Mouse (Mus musculus) ES-E14 (cell line): ENCODE data around the gene Mpv17l2. TPM values are rescaled to one million over a fixed set of nuclear protein-coding genes. Genes with fewer than 3 reads are reported as not detected.

Experiments used
- DNase-seq: peaks from one replicate; pipeline ENCODE4 v3.0.0-alpha.2; 2013; ENCODE audit warnings: low read depth, low spot score
- H3K27ac ChIP-seq: 2 replicates; pipeline ENCODE4 v1.5.1; 2012; ENCODE audit warnings: low read depth, mild to moderate bottlenecking, low read length, moderate library complexity, mixed read lengths; ENCODE audit not compliant: poor library complexity, insufficient read depth, severe bottlenecking
- H3K36me3 ChIP-seq: 2 replicates; pipeline ENCODE4 v1.6.1; 2012; ENCODE audit warnings: mild to moderate bottlenecking, low read length, moderate library complexity, mixed read lengths; ENCODE audit not compliant: control insufficient read depth, poor library complexity, insufficient read depth, severe bottlenecking
- H3K4me1 ChIP-seq, 2 experiments: fragments of 150-350 bp in 1 of 2; sonication (generic) in 1 of 2; 2 replicates each; pipeline ENCODE4 v1.6.1; 2012; ENCODE audit warnings: low read length in 2 of 2, mild to moderate bottlenecking in 1 of 2, mixed read lengths in 1 of 2; ENCODE audit not compliant: control insufficient read depth in 2 of 2, insufficient read depth in 2 of 2, poor library complexity in 1 of 2
- H3K4me3 ChIP-seq, 2 experiments: fragments of 150-350 bp in 1 of 2; sonication (generic) in 1 of 2; 2 replicates each; pipeline ENCODE4 v1.5.1; 2012; ENCODE audit warnings: low read length in 2 of 2, low read depth in 1 of 2, mild to moderate bottlenecking in 1 of 2, mixed read lengths in 1 of 2; ENCODE audit not compliant: insufficient read depth in 1 of 2, poor library complexity in 1 of 2, severe bottlenecking in 1 of 2
- H3K9ac ChIP-seq: 2 replicates; pipeline ENCODE4 v1.6.1; 2012; ENCODE audit warnings: low read depth, mild to moderate bottlenecking, low read length, mixed read lengths; ENCODE audit not compliant: poor library complexity, insufficient read depth, severe bottlenecking
- H3K9me3 ChIP-seq: fragments of 150-350 bp; sonication (generic); 2 replicates; pipeline ENCODE4 v1.6.1; 2012; ENCODE audit warnings: low read depth, mild to moderate bottlenecking, low read length; ENCODE audit not compliant: control insufficient read depth, insufficient read depth
- CHD2 ChIP-seq: IDR thresholded peaks from 2 replicates; pipeline ENCODE4 v1.6.1; 2014; ENCODE audit warnings: mild to moderate bottlenecking, low read depth, low read length, inconsistent platforms
- HCFC1 ChIP-seq: IDR thresholded peaks from 2 replicates; pipeline ENCODE4 v1.6.1; 2012; ENCODE audit warnings: low read length, inconsistent platforms, borderline replicate concordance; ENCODE audit not compliant: insufficient read depth
- MAFK ChIP-seq: IDR thresholded peaks from 2 replicates; pipeline ENCODE4 v1.6.1; 2014; ENCODE audit warnings: mild to moderate bottlenecking, low read depth, low read length, inconsistent platforms; ENCODE audit not compliant: insufficient read depth
- ZC3H11A ChIP-seq: IDR thresholded peaks from 2 replicates; pipeline ENCODE4 v1.6.1; 2012; ENCODE audit warnings: low read depth, mild to moderate bottlenecking, inconsistent platforms, low read length, borderline replicate concordance
- ZNF384 ChIP-seq: IDR thresholded peaks from 2 replicates; pipeline ENCODE4 v1.6.1; 2012; ENCODE audit warnings: low read depth, low read length, inconsistent platforms
- in situ Hi-C, 2 experiments: fragments of 600-800 bp; cut with MboI; formaldehyde crosslinking; loops; one replicate each; pipeline ENCODE4 v1.15.1; 2025; ENCODE audit warnings: low sequenced_read_pairs in 2 of 2, inconsistent platforms in 1 of 2; ENCODE audit not compliant: unreplicated experiment in 2 of 2
- total RNA-seq: library from RNA; depleted of rRNA; stranded (reverse); fragments of 300-350 nt; gene quantifications from 2 replicates; pipeline ENCODE4 v1.2.3, GENCODE M21; 2012

The Mpv17l2 gene
- total RNA-seq, 1 experiment, result 49.9 TPM

DNA sequence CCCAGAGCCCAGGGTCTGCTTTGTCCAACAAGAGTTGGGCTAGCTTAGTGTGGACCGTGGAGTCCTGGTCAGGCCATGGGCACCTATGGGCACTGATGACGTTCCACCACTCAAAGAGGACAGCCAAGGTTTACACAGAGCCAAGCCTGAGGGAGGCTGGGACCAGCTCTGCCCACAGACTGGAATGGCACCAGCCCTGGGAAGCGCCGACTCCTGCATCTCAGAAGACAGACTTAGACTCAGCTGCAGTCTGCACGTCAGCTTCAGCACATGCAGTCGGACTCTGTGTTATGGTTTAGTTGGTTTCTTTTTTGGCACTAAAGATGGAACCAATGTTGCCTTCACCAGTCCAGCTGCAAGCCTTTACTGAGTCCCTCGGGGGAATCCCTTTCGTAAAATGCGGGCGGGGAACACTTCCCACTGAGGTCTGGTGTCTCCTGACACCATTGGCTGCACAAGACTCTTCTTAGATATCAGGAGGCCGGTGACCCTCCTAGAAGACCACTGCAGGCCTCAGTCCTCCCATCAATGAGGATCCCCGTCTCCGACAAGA is 10.5 kb downstream of the Mpv17l2 start:
- no peaks in the 10 kb centered on the region for H3K9me3 ChIP-seq
- peaks cover 2 to 14% of the 10 kb centered on the region in 2 experiments; a peak in 2 of 4 replicates for H3K4me1 ChIP-seq
- no peak overlapping the region for H3K9ac ChIP-seq
- no peak overlapping the region for H3K27ac ChIP-seq
- in situ Hi-C loops, result loop anchor here in 1 of 2 experiments (5.0 kb wide), 1 partner anchor 33 kb away; the partner anchor contains the start of gene Gm3336
- no peak overlapping the region for H3K4me3 ChIP-seq
- no peak for TF ChIP-seq MAFK
- no peak for TF ChIP-seq CHD2
- TF ChIP-seq ZC3H11A, result no peak
- TF ChIP-seq HCFC1, result no peak
- TF ChIP-seq ZNF384, result no peak
- H3K36me3 ChIP-seq, result no peaks in the 10 kb centered on the region
- no peak for DNase-seq

DNA sequence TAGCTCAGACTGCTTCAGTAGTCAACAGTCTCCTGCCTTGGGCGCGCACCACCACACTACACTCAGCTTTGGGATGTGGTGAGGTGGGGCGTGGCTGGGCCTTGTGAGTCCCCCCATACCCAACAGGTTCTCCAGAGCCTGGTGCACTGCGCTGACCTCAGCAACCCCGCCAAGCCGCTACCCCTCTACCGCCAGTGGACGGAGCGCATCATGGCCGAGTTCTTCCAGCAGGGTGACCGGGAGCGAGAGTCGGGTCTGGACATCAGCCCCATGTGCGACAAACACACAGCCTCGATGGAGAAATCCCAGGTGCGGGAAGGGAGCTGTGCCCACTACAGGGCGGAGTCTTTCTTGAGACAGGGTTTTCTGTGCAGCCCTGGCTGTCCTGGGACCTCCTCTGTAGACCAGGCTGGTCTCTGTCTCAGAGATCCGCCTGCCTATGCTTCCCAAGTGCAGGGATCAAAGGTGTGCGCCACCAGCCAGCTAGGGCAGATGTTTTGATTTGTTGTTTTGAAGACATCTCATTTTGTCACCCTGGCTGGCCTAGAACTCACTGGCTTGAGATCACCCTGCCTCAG is 11.6 kb downstream of the Mpv17l2 start:
- TF ChIP-seq MAFK (no peak), ZNF384 (no peak), CHD2 (no peak), HCFC1 (no peak), ZC3H11A (no peak)
- Histone ChIP-seq H3K27ac (no peak overlapping the region), H3K4me3 (peak overlapping the region; percentile 12 to 27; a peak in 2 of 4 replicates), H3K4me1 (peaks cover 2 to 15% of the 10 kb centered on the region in 2 experiments; a peak in 2 of 4 replicates), H3K9me3 (no peaks in the 10 kb centered on the region), H3K36me3 (no peaks in the 10 kb centered on the region), H3K9ac (peak overlapping the region; percentile 3; the same call in 1 of the 2 replicates)
- DNase-seq, result no peak
- in situ Hi-C loops, result no loop called here

DNA sequence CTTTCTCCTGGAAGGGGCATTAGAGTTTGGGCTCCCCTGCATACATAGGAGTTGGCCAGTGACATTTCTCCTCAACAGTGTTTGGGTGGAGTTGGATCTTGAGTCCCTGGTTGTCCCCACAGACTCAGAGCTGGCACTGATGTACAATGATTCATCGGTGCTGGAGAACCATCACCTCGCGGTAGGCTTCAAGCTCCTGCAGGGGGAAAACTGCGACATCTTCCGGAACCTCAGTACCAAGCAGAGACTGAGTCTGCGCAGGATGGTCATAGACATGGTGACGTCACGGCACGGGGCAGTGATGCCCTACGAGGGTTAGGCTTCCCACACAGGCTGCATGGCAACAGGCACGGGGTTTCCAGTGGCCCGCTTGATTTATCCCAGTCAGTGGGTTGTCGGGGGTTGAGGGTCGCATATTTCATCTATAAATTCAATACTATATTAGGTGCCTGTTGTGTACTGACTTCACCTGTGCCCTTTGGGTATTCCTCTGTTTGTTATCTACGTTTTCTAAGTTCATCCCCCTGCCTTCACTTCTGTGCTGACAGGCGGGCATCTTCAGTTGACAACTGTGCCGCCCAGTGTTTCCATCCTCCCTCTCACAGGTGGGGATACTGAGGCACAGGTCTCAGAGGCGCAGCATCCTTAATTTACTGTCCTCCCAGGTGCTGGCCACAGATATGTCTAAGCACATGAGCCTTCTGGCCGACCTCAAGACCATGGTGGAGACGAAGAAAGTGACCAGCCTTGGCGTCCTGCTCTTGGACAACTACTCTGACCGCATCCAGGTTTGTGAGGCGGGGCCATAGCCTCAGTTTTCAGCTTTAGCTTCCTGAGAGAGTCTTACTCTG is 12.3 kb downstream of the Mpv17l2 start:
- no peak for DNase-seq
- H3K9ac ChIP-seq, result no peak overlapping the region
- no peaks in the 10 kb centered on the region for H3K36me3 ChIP-seq
- H3K4me1 ChIP-seq, result peaks cover 2 to 15% of the 10 kb centered on the region in 2 experiments; a peak in 2 of 4 replicates
- peak overlapping the region; percentile 12 to 27; a peak in 2 of 4 replicates for H3K4me3 ChIP-seq
- TF ChIP-seq HCFC1 (no peak), MAFK (no peak), CHD2 (no peak), ZNF384 (no peak), ZC3H11A (no peak)
- H3K9me3 ChIP-seq, result no peaks in the 10 kb centered on the region
- in situ Hi-C loops, result no loop called here
- no peak overlapping the region for H3K27ac ChIP-seq

DNA sequence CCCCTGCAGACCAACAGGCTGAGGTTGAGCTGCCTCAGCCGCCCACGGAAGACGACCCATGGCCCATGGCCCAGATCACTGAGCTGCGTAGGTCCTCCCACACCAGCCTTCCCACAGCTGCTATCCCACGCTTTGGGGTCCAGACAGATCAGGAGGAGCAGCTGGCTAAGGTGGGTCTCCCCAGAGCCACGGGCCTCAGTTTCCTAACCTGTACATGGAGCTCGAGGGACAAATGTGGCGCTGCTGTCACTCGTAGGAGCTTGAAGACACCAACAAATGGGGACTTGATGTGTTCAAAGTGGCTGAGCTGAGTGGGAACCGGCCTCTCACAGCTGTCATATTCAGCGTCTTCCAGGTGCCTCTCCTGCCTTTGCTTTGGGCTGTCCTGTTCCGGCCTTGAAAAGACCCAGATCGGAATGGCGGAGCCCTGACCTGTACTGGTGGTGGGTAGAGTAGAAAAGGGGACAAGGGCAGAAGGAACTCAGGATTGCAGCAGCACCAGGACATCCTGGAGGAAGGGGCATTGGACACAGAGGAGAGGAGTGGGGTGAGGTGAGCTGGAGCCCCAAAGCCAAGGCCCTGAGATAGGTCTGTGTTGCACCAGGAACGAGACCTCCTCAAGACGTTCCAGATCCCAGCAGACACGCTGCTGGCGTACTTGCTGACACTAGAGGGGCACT is 13.4 kb downstream of the Mpv17l2 start:
- H3K9me3 ChIP-seq, result no peaks in the 10 kb centered on the region
- TF ChIP-seq HCFC1 (no peak), ZC3H11A (no peak), CHD2 (no peak), MAFK (no peak), ZNF384 (no peak)
- H3K36me3 ChIP-seq, result no peaks in the 10 kb centered on the region
- H3K9ac ChIP-seq, result no peak overlapping the region
- no peak overlapping the region for H3K27ac ChIP-seq
- peaks cover 2 to 15% of the 10 kb centered on the region in 2 experiments; a peak in 2 of 4 replicates for H3K4me1 ChIP-seq
- H3K4me3 ChIP-seq, result no peak overlapping the region
- in situ Hi-C loops, result no loop called here
- no peak for DNase-seq
